Mouse (Mus musculus) spleen, adult 2 months (tissue): ENCODE measurements around the gene Creb3l1. TPM values are rescaled to one million over a fixed set of nuclear protein-coding genes. Genes with fewer than 3 reads are reported as not detected.

ENCODE experiments used
- DNase-seq, 2 experiments: peaks; one replicate each; pipeline versions ENCODE4 v3.0.0 to v3.0.0-alpha.2; 2012 to 2021; ENCODE audit warnings: low spot score in 2 of 2, low read depth in 1 of 2
- H3K27ac ChIP-seq: fragments of 200-500 bp; 2 replicates; pipeline ENCODE4 v1.5.1; 2012; ENCODE audit warnings: low read length, inconsistent platforms; ENCODE audit not compliant: insufficient read depth
- H3K27me3 ChIP-seq: fragments of 200-500 bp; 2 replicates; pipeline ENCODE4 v1.6.1; 2012; ENCODE audit warnings: mild to moderate bottlenecking, moderate library complexity, low read length, inconsistent platforms; ENCODE audit not compliant: control insufficient read depth, insufficient read depth
- H3K36me3 ChIP-seq: fragments of 200-500 bp; 2 replicates; pipeline ENCODE4 v1.6.1; 2012; ENCODE audit warnings: mild to moderate bottlenecking, low read length, inconsistent platforms; ENCODE audit not compliant: control insufficient read depth, insufficient read depth
- H3K4me1 ChIP-seq: fragments of 200-500 bp; 2 replicates; pipeline ENCODE4 v1.6.1; 2011; ENCODE audit warnings: inconsistent platforms; ENCODE audit not compliant: control insufficient read depth, insufficient read depth, insufficient read length
- H3K4me3 ChIP-seq: fragments of 200-500 bp; 2 replicates; pipeline ENCODE4 v1.5.1; 2011; ENCODE audit warnings: mild to moderate bottlenecking, inconsistent platforms; ENCODE audit not compliant: insufficient read depth, insufficient read length; ENCODE audit errors: extremely low read depth
- CTCF ChIP-seq: fragments of 200-500 bp; IDR thresholded peaks from 2 replicates; pipeline ENCODE4 v1.5.1; 2011; ENCODE audit warnings: mild to moderate bottlenecking, inconsistent platforms; ENCODE audit not compliant: insufficient read depth, insufficient read length, insufficient replicate concordance; ENCODE audit errors: extremely low read depth
- POLR2A ChIP-seq: fragments of 200-500 bp; IDR thresholded peaks from 2 replicates; pipeline ENCODE4 v1.6.1; 2011; ENCODE audit warnings: low read depth, low read length, inconsistent platforms
- WGBS: fragments of 180-500 bp; shearing (Covaris S2); methylation state at CpG from one replicate; pipeline ENCODE4 v1.1.7; 2018; 5-methylcytosine and 5-hydroxymethylcytosine counted together
- polyA plus RNA-seq: library from polyadenylated mRNA; depleted of rRNA; stranded (reverse); fragments of >200 nt; gene quantifications from 2 replicates; pipeline ENCODE4 v1.2.3, GENCODE M21; 2012

Creb3l1 gene
- polyA plus RNA-seq, 1 experiment, result 4.0 TPM

GRCm38 (mm10) chr2:92012768-92013445 lies 11.4 kb downstream of the Creb3l1 start:
- no peaks in the 10 kb centered on the region for H3K4me1 ChIP-seq
- no peak for DNase-seq
- no peaks in the 10 kb centered on the region for H3K27me3 ChIP-seq
- H3K27ac ChIP-seq, result no peak overlapping the region
- no peak for TF ChIP-seq CTCF
- TF ChIP-seq POLR2A, result no peak
- WGBS, result 76% methylated on average over 8 of the region's 8 CpGs
- H3K36me3 ChIP-seq, result no peaks in the 10 kb centered on the region
- no peak overlapping the region for H3K4me3 ChIP-seq

GRCm38 (mm10) chr2:92011424-92012353 lies 12.6 kb downstream of the Creb3l1 start:
- Histone ChIP-seq H3K4me1 (no peaks in the 10 kb centered on the region), H3K4me3 (no peak overlapping the region), H3K27me3 (peaks cover 7% of the 10 kb centered on the region; the same call in 1 of the 2 replicates), H3K36me3 (no peaks in the 10 kb centered on the region), H3K27ac (no peak overlapping the region)
- DNase-seq, result no peak
- TF ChIP-seq POLR2A (no peak), CTCF (no peak)
- 82% methylated on average over 12 of the region's 12 CpGs for WGBS

GRCm38 (mm10) chr2:92008623-92009404 lies 15.5 kb downstream of the Creb3l1 start:
- no peak overlapping the region for H3K27ac ChIP-seq
- 12% methylated on average over 20 of the region's 20 CpGs for WGBS
- no peaks in the 10 kb centered on the region for H3K4me1 ChIP-seq

GRCm38 (mm10) chr2:92007933-92008622 lies 16.2 kb downstream of the Creb3l1 start:
- H3K4me1 ChIP-seq, result no peaks in the 10 kb centered on the region
- peaks cover 7% of the 10 kb centered on the region; the same call in 1 of the 2 replicates for H3K27me3 ChIP-seq
- H3K4me3 ChIP-seq, result peak overlapping the region; percentile 79
- no peaks in the 10 kb centered on the region for H3K36me3 ChIP-seq
- H3K27ac ChIP-seq, result no peak overlapping the region
- DNase-seq, result peak; percentile 84 to 95
- TF ChIP-seq CTCF (no peak), POLR2A (no peak)
- WGBS, result under 1% methylated on average over 34 of the region's 34 CpGs

More at GRCm38 (mm10) chr2:92008623-92009404, 15.5 kb downstream of the Creb3l1 start:
- TF ChIP-seq CTCF, result no peak
- no peak for TF ChIP-seq POLR2A
- DNase-seq, result no peak
- Histone ChIP-seq H3K36me3 (no peaks in the 10 kb centered on the region), H3K4me3 (peak overlapping the region; percentile 79), H3K27me3 (peaks cover 7% of the 10 kb centered on the region; the same call in 1 of the 2 replicates)

- no peak overlapping the region for H3K27ac ChIP-seq
- TF ChIP-seq POLR2A (no peak), CTCF (no peak)
- WGBS, result 9% methylated on average over 28 of the region's 28 CpGs
- DNase-seq, result no peak
- no peak overlapping the region; the same call in 1 of the 2 replicates for H3K4me3 ChIP-seq
- no peaks in the 10 kb centered on the region for H3K36me3 ChIP-seq
- peaks cover 7% of the 10 kb centered on the region; the same call in 1 of the 2 replicates for H3K27me3 ChIP-seq
- H3K4me1 ChIP-seq, result no peaks in the 10 kb centered on the region
Measured at GRCm38 (mm10) chr2:92006983-92007921, 17.1 kb downstream of the Creb3l1 start.
